Mouse (Mus musculus): ENCODE measurements around the gene Gm3893. TPM values are rescaled to one million over a fixed set of nuclear protein-coding genes. Genes with fewer than 3 reads are reported as not detected.
"Not testable (repeated sequence)": the region's sequence is repeated elsewhere in the genome, so short reads cannot be mapped to it uniquely, and the experiment has no call there.

Gene Gm3893
- not detected in 2 replicates for polyA plus RNA-seq (2012; rRNA removed)

DNA sequence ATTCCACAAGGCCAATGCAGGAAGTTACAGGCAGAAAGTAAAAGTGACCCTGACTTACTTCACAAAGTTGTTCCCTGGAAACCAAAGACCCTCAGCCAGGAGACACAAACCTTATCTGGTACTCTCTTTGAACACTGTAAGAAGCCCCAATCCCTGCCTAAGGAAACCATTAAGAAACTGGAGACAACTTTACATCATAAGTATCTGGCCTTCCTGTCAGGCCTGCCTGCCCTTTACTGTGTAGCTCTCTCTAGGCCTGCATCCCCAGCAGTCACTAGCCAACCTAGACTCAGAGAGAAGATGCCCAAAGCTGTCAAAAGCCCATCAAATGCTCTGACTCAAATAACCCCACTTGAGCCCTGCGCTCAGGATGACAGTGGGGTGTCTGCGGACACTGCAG, at the start of gene Gm3893:
TSS of gene Gm3893 (plus strand) at position 301 of the 400 bp plus-strand sequence.
- not testable (repeated sequence) for DNase-seq (ENCODE audit: low read depth)

DNA sequence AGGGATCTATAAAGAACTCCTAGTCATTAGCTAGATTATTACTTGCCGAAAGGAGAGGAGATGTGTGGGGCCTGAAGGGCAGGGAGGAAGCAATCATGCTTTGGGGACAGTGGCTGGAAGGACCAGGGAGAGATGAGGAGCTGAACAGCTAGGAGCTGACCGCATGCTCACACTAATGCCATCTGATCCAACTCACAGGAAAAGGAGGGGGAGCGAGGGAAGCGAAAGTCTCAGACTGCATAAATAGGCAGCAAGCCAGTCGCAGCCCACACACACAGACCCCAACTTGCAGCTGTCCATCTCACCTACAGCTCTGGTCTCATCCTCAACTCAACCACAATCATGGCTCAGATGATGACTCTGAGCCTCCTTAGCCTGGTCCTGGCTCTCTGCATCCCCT, 23.5 kb downstream of the Gm3893 start, which contains the start of gene Gm13304:
TSS of gene Gm13304 (plus strand) at position 301 of the 400 bp plus-strand sequence.
- not testable (repeated sequence) for DNase-seq (ENCODE audit: low read depth)

Other genes with a start within 250 kb of the Gm3893 start
- gene Gm21541, start 187.6 kb upstream of the Gm3893 start, polyA plus RNA-seq (2012; rRNA removed) = 15.9 and 18.7 TPM in 2 replicates
- gene Gm20878, start 149.6 kb upstream of the Gm3893 start, polyA plus RNA-seq (2012; rRNA removed) = 1.6 and 3.8 TPM in 2 replicates
- gene Fam205a4, start 125.1 kb upstream of the Gm3893 start, polyA plus RNA-seq (2012; rRNA removed) = 0.10 and 0.20 TPM in 2 replicates
- 0.07 and 0.13 TPM in 2 replicates for gene Gm21093, start 56.5 kb upstream of the Gm3893 start, polyA plus RNA-seq (2012; rRNA removed)
- not detected in 2 replicates for gene Gm13304, start 23.6 kb downstream of the Gm3893 start, polyA plus RNA-seq (2012; rRNA removed)
- not detected in 2 replicates for gene Gm13306, start 62.2 kb downstream of the Gm3893 start, polyA plus RNA-seq (2012; rRNA removed)
- 0.31 and 1.6 TPM in 2 replicates for gene Gm13305, start 77.4 kb downstream of the Gm3893 start, polyA plus RNA-seq (2012; rRNA removed)
- not detected in 2 replicates for gene Gm10600, start 149.4 kb downstream of the Gm3893 start, polyA plus RNA-seq (2012; rRNA removed)
- gene Ccl21b, start 164.6 kb downstream of the Gm3893 start, polyA plus RNA-seq (2012; rRNA removed) = not detected in 2 replicates
- gene Gm21953, start 203.1 kb downstream of the Gm3893 start, polyA plus RNA-seq (2012; rRNA removed) = not detected in 2 replicates
- 0.19 TPM in 1 of 2 replicates, not detected in the other for gene Fam205a3, start 227.1 kb downstream of the Gm3893 start, polyA plus RNA-seq (2012; rRNA removed)

All from gonadal fat pad, adult 2 months (tissue).